Mouse (Mus musculus) ES-Bruce4 (cell line): Measurements from ENCODE around the gene Mcoln2.

Experiments used
- CTCF ChIP-seq: IDR thresholded peaks from one replicate; pipeline ENCODE4 v1.8.1; 2011; ENCODE audit warnings: low read depth, low read length
- EP300 ChIP-seq: IDR thresholded peaks from 2 replicates; pipeline ENCODE4 v1.6.1; 2011; ENCODE audit warnings: low read depth, low read length; ENCODE audit not compliant: insufficient read depth
- POLR2A ChIP-seq: IDR thresholded peaks from one replicate; pipeline ENCODE4 v1.8.1; 2011; ENCODE audit warnings: low read length; ENCODE audit not compliant: insufficient read depth

DNA sequence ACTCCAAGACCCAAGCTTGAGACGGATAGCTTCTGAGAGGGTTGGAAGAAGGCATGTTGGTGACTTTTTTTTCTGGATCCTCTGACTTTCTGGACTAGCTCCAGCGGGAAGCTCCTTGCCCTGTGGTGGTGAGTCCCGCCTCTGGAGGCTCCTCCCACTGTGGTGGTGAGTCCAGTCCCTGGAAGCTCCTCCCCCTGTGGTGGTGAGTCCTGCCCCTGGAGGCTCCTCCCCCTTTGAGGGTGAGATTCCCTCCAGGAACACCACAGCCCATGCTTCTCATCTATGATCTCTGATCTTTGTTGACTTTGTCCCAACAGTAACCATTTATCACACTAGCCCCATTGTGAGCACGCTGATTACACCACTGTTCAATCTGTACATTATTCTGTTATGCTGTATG, 12.6 kb downstream of the Mcoln2 start:
- TF ChIP-seq POLR2A: no peak
- TF ChIP-seq CTCF: no peak
- TF ChIP-seq EP300: no peak
